Comparison of ENCODE assay signal across 15 mouse cellular contexts in the genomic region with DNA sequence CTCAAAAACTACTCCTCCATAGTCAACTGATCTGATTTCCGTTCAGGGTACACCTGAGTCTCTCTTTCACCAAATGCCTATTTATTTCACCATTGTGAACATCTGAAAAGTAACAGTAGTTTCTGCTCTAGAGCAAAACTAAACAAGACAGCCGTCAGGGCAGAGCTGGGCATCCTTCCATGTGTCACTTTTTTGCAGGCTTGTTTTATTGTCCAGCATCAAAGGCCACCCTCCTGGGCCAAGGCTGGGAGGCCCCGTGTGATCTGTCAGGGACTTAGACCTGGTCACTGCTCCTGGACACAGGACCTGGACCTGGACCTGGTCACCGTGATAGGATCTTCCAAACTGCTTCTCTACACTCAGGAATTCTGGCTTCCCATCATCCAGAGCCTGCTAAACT.
"Had no signal": no experiment of that assay in that cellular context is flagged by ENCODE, and none has a peak within 500 bp of the region (broad histone marks: within the 10 kb centered on the region; RNA-seq: fewer than 3 reads in every experiment).

No protein-coding gene starts in this region.

- H3K4me1 ChIP-seq: kidney, embryonic 15.5 days; lung, embryonic 15.5 days had no signal

- H3K36me3 ChIP-seq: kidney, embryonic 15.5 days; lung, embryonic 15.5 days had no signal

- DNase-seq: kidney, postnatal 10 days; kidney, postnatal 36 days; layer of hippocampus, postnatal 36 days; lung, adult 18-20 months; lung, postnatal 10 days; lung, postnatal 36 days; thymus, adult 18-20 months; thymus, postnatal 36 days had no signal

- H3K4me3 ChIP-seq: kidney, embryonic 15.5 days; left cerebral cortex, adult 2 months; lung, embryonic 15.5 days; megakaryocyte, embryonic 14.5 days had no signal

- H3K27me3 ChIP-seq: kidney, embryonic 15.5 days; lung, embryonic 15.5 days had no signal

- H3K4me2 ChIP-seq: kidney, embryonic 15.5 days; liver, embryonic 11.5 days; lung, embryonic 15.5 days; midbrain, embryonic 11.5 days had no signal

- H3K27ac ChIP-seq: kidney, embryonic 15.5 days; left cerebral cortex, adult 2 months; liver, embryonic 14.5 days; lung, embryonic 15.5 days had no signal

- H3K9ac ChIP-seq: kidney, embryonic 15.5 days; liver, embryonic 14.5 days; lung, embryonic 15.5 days had no signal

- H3K9me3 ChIP-seq: kidney, embryonic 15.5 days; lung, embryonic 15.5 days; megakaryocyte, embryonic 14.5 days had no signal
